Mouse (Mus musculus) myocyte (in vitro differentiated cells): ENCODE measurements at regions not wholly inside any gene's neighbourhood (a gene's known extent, or its start where the extent isn't known, plus 50 kb on each side); places are given as distances from the start of the nearest gene placed in this dataset.

Experiments used
- CEBPB ChIP-seq: IDR thresholded peaks from 2 replicates; pipeline ENCODE4 v1.6.1; 2011; ENCODE audit warnings: mild to moderate bottlenecking, moderate library complexity; ENCODE audit not compliant: poor library complexity, insufficient read depth, severe bottlenecking
- E2F4 ChIP-seq: IDR thresholded peaks from one replicate; pipeline ENCODE4 v1.6.1; 2011; ENCODE audit warnings: mild to moderate bottlenecking, control low read depth, moderate library complexity; ENCODE audit not compliant: insufficient read depth
- MAX ChIP-seq: IDR thresholded peaks from one replicate; pipeline ENCODE4 v1.6.1; 2011; ENCODE audit warnings: low read depth, mild to moderate bottlenecking, control low read depth
- MYOD1 ChIP-seq, 3 experiments: IDR thresholded peaks; one replicate each; pipeline ENCODE4 v1.6.1; 2011; ENCODE audit warnings: control low read depth in 2 of 3, low read depth in 2 of 3, mild to moderate bottlenecking in 2 of 3, moderate library complexity in 1 of 3; ENCODE audit not compliant: insufficient read length in 2 of 3, control insufficient read depth in 1 of 3
- MYOG ChIP-seq, 3 experiments: IDR thresholded peaks; one replicate each; pipeline ENCODE4 v1.6.1; 2011; ENCODE audit warnings: control low read depth in 2 of 3, low read depth in 2 of 3, mild to moderate bottlenecking in 2 of 3; ENCODE audit not compliant: insufficient read length in 2 of 3, control insufficient read depth in 1 of 3, insufficient read depth in 1 of 3
- POLR2A ChIP-seq: IDR thresholded peaks from one replicate; pipeline ENCODE4 v1.6.1; 2011; ENCODE audit warnings: low read depth, mild to moderate bottlenecking, control low read depth, moderate library complexity; ENCODE audit not compliant: insufficient read length
- POLR2AphosphoS2 ChIP-seq: IDR thresholded peaks from one replicate; pipeline ENCODE4 v1.6.1; 2011; ENCODE audit warnings: low read depth, control low read depth; ENCODE audit not compliant: insufficient read length
- TCF12 ChIP-seq: IDR thresholded peaks from one replicate; pipeline ENCODE4 v1.6.1; 2011; ENCODE audit warnings: mild to moderate bottlenecking, control low read depth; ENCODE audit not compliant: poor library complexity, insufficient read depth, severe bottlenecking
- USF1 ChIP-seq: IDR thresholded peaks from one replicate; pipeline ENCODE4 v1.6.1; 2011; ENCODE audit warnings: low read depth, mild to moderate bottlenecking, control low read depth, moderate library complexity

DNA sequence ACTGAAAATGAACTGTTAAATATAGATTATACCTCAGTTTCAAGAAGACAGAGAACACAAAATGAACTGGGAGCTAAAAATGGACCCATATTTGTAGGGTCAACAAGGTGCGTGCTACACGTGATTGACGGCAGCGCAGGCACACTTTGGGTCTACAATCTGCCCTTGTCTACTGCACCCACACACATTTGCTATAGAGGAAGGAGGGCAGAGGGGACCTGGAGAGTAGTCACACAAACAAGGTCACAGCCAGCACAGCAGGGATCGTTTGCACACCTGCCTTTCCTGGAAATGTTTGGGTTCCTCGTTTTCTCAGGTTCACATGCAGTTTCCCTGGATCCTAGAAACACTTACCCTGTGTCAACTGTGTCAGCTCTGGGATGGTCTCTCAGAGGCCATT, 63.3 kb upstream of the Cnksr3 start:
- TF ChIP-seq POLR2A (no peak), TCF12 (no peak), MAX (no peak), USF1 (no peak), E2F4 (no peak), CEBPB (no peak), MYOD1 (IDR thresholded peaks at IDR 0.05; ENCODE audit: control insufficient read depth in 1 of 3, insufficient read length in 2 of 3, low read depth in 2 of 3) (no peak), MYOG (IDR thresholded peaks at IDR 0.05; ENCODE audit: control insufficient read depth in 1 of 3, insufficient read depth in 1 of 3, insufficient read length in 2 of 3, low read depth in 2 of 3) (no peak), POLR2AphosphoS2 (no peak)
